Mouse (Mus musculus) A20 (cell line): ENCODE results near the gene Hlcs.

Experiments used
- DNase-seq: peaks from one replicate; pipeline ENCODE4 v3.0.0-alpha.2; 2011; ENCODE audit warnings: low read depth, low spot score

Hlcs gene

DNA sequence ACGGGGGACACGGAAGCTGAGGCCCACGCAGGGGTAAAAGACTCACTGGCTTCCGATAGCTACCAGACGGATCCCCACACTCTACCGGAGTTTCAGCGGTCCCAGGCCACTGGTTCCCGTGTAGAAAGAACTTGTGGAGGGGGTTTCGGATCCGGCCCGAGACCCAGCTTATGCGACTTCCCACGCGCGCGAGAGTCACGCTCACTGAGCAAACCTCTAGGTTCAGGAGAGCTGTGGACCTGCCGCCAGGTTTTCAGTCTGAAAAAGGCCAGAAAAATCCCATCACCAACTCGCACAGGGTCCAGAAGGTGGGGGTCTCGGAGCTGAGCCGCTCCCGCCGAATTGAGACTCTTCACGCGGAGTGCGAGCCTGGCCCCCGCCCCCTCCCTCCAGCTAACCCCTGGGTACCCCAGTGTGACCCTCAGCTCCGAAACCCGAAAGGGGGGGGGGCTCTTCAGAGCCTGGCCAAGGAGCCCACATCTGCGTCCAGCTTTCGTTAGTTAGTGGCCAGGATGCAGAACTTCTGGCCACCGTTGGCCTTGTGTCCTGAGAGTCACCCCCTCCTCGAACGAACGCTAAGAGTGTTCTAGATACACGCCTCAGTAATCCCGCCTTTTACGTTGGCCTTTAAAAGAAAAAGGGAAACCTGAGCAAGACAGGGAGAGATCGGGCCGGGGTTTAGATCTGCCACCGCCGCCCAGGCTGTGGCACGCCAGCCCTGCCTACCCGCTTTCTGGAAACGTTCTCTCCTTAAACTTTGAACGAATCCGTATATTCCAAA, 234.1 kb downstream of the Hlcs start:
- no peak for DNase-seq
